Mouse (Mus musculus) CH12.LX (cell line): ENCODE data around the gene Sfta2. TPM values are rescaled to one million over a fixed set of nuclear protein-coding genes. Genes with fewer than 3 reads are reported as not detected.

ENCODE experiments used
- DNase-seq: peaks from one replicate; pipeline ENCODE4 v3.0.0-alpha.2; 2013; ENCODE audit errors: extremely low read depth
- H3K27ac ChIP-seq: 2 replicates; pipeline ENCODE4 v1.5.1; 2012; ENCODE audit warnings: low read depth, mild to moderate bottlenecking, control low read depth, moderate library complexity; ENCODE audit not compliant: insufficient read depth
- H3K27me3 ChIP-seq: replicated peaks from 2 replicates; pipeline ENCODE3; 2012; ENCODE audit warnings: inconsistent platforms
- H3K36me3 ChIP-seq, 2 experiments: replicated peaks in 1 of 2; 2 replicates each; pipeline versions ENCODE3 to v1.6.1; 2012; ENCODE audit warnings: inconsistent platforms in 1 of 2, low read length in 1 of 2, mild to moderate bottlenecking in 1 of 2, mixed read lengths in 1 of 2, moderate library complexity in 1 of 2; ENCODE audit not compliant: control insufficient read depth in 1 of 2, insufficient read depth in 1 of 2
- H3K4me1 ChIP-seq, 2 experiments: 2 replicates each; pipeline ENCODE4 v1.6.1; 2012; ENCODE audit warnings: inconsistent platforms in 1 of 2, moderate library complexity in 1 of 2; ENCODE audit not compliant: insufficient read depth in 2 of 2, control insufficient read depth in 1 of 2
- H3K4me2 ChIP-seq: 2 replicates; pipeline ENCODE4 v1.6.1; 2012; ENCODE audit warnings: low read depth, mild to moderate bottlenecking, control low read depth; ENCODE audit not compliant: poor library complexity, insufficient read depth, severe bottlenecking
- H3K4me3 ChIP-seq, 3 experiments: fragments of 150-350 bp in 1 of 3; sonication (generic) in 1 of 3; replicated peaks in 1 of 3; 2 replicates each; pipeline versions ENCODE3 to v1.5.1; 2011 to 2012; ENCODE audit warnings: low read depth in 2 of 3, low read length in 2 of 3, mild to moderate bottlenecking in 2 of 3, moderate library complexity in 2 of 3, control low read depth in 1 of 3, improper control_type of control experiment in 1 of 3, inconsistent platforms in 1 of 3, mixed read lengths in 1 of 3; ENCODE audit not compliant: poor library complexity in 1 of 3
- H3K79me2 ChIP-seq: replicated peaks from 2 replicates; pipeline ENCODE4 v1.6.1; 2012; ENCODE audit warnings: mild to moderate bottlenecking, moderate library complexity; ENCODE audit not compliant: control insufficient read depth, poor library complexity, insufficient read depth, severe bottlenecking; ENCODE audit errors: extremely low read depth
- H3K9ac ChIP-seq: 2 replicates; pipeline ENCODE4 v1.6.1; 2012; ENCODE audit warnings: low read depth, mild to moderate bottlenecking, control low read depth, moderate library complexity; ENCODE audit not compliant: insufficient read depth
- H3K9me3 ChIP-seq: replicated peaks from 2 replicates; pipeline ENCODE3; 2012; ENCODE audit warnings: low read length, inconsistent platforms, mixed read lengths
- ELF1 ChIP-seq: IDR thresholded peaks from 2 replicates; pipeline ENCODE4 v1.6.1; 2014; ENCODE audit warnings: low read depth, mild to moderate bottlenecking, inconsistent platforms, low read length, improper control_type of control experiment
- GABPA ChIP-seq: IDR thresholded peaks from 2 replicates; pipeline ENCODE4 v1.6.1; 2012; ENCODE audit warnings: low read depth, low read length, improper control_type of control experiment, inconsistent platforms; ENCODE audit not compliant: insufficient replicate concordance
- HCFC1 ChIP-seq: IDR thresholded peaks from 2 replicates; pipeline ENCODE4 v1.6.1; 2012; ENCODE audit warnings: low read depth, mild to moderate bottlenecking, inconsistent platforms, low read length, improper control_type of control experiment
- IRF4 ChIP-seq: IDR thresholded peaks from 2 replicates; pipeline ENCODE4 v1.6.1; 2014; ENCODE audit warnings: low read depth, mild to moderate bottlenecking, inconsistent platforms, low read length, improper control_type of control experiment
- JUN ChIP-seq: IDR thresholded peaks from 2 replicates; pipeline ENCODE4 v1.6.1; 2011; ENCODE audit warnings: low read depth, mild to moderate bottlenecking, low read length, improper control_type of control experiment, moderate library complexity; ENCODE audit not compliant: insufficient read depth
- MAFK ChIP-seq: IDR thresholded peaks from 2 replicates; pipeline ENCODE4 v1.6.1; 2011; ENCODE audit warnings: low read length, improper control_type of control experiment; ENCODE audit not compliant: insufficient replicate concordance
- MAX ChIP-seq: IDR thresholded peaks from 2 replicates; pipeline ENCODE4 v1.6.1; 2011; ENCODE audit warnings: low read length, improper control_type of control experiment
- MYC ChIP-seq: IDR thresholded peaks from 2 replicates; pipeline ENCODE4 v1.6.1; 2011; ENCODE audit warnings: low read depth, mild to moderate bottlenecking, improper control_type of control experiment, low read length
- NELFE ChIP-seq: IDR thresholded peaks from 2 replicates; pipeline ENCODE4 v1.6.1; 2011; ENCODE audit warnings: low read depth, low read length, improper control_type of control experiment
- NRF1 ChIP-seq: IDR thresholded peaks from 2 replicates; pipeline ENCODE4 v1.6.1; 2014; ENCODE audit warnings: low read depth, mild to moderate bottlenecking, inconsistent platforms, low read length, improper control_type of control experiment, moderate library complexity
- POLR2A ChIP-seq: IDR thresholded peaks from 2 replicates; pipeline ENCODE4 v1.6.1; 2011; ENCODE audit warnings: low read depth, mild to moderate bottlenecking, improper control_type of control experiment, low read length
- POLR2AphosphoS2 ChIP-seq: IDR thresholded peaks from 2 replicates; pipeline ENCODE4 v1.6.1; 2011; ENCODE audit warnings: low read depth, low read length, improper control_type of control experiment
- RCOR1 ChIP-seq: conservative IDR thresholded peaks from 2 replicates; pipeline ENCODE4 v1.6.1; 2012; ENCODE audit warnings: low read depth, mild to moderate bottlenecking, inconsistent platforms, low read length, improper control_type of control experiment
- TBP ChIP-seq: conservative IDR thresholded peaks from 2 replicates; pipeline ENCODE4 v1.6.1; 2011; ENCODE audit warnings: low read depth, low read length, improper control_type of control experiment
- USF1 ChIP-seq: IDR thresholded peaks from 2 replicates; pipeline ENCODE4 v1.6.1; 2014; ENCODE audit warnings: low read depth, mild to moderate bottlenecking, inconsistent platforms, low read length, improper control_type of control experiment
- ZMIZ1 ChIP-seq: IDR thresholded peaks from 2 replicates; pipeline ENCODE4 v1.6.1; 2012; ENCODE audit warnings: low read depth, mild to moderate bottlenecking, inconsistent platforms, low read length, improper control_type of control experiment
- ZNF384 ChIP-seq: IDR thresholded peaks from 2 replicates; pipeline ENCODE4 v1.6.1; 2012; ENCODE audit warnings: low read depth, low read length, improper control_type of control experiment, inconsistent platforms
- dilution Hi-C: fragments of 300-500 bp; cut with MboI; formaldehyde crosslinking; loops from 2 replicates; pipeline ENCODE4 v1.14.3; 2020; ENCODE audit warnings: low sequenced_read_pairs; ENCODE audit not compliant: extremely low pct_unique_long_range_greater_than_20kb, extremely low pct_ligation_motif_present
- in situ Hi-C: fragments of 300-500 bp; cut with MboI; formaldehyde crosslinking; loops from 3 replicates; pipeline ENCODE4 v1.14.3; 2019; ENCODE audit warnings: low sequenced_read_pairs, low pct_ligation_motif_present, low pct_unique_long_range_greater_than_20kb, mixed read lengths
- polyA plus RNA-seq: library from polyadenylated mRNA; unstranded; fragments of >175 nt; gene quantifications from 2 replicates; pipeline ENCODE4 v1.2.1, GENCODE M21; 2012; ENCODE audit warnings: low read depth; ENCODE audit not compliant: insufficient read length
- total RNA-seq, 2 experiments: library from RNA; depleted of rRNA; stranded (reverse); fragments of 300-350 nt in 1 of 2; fragments of >200 nt in 1 of 2; gene quantifications; 2 replicates each; pipeline ENCODE4 v1.2.3; 2012 to 2014

Gene Sfta2
- total and polyA plus RNA-seq, 3 experiments = not detected

GRCm38 (mm10) chr17:35570836-35571235 is 30.5 kb upstream of the Sfta2 start:
- no peaks in the 10 kb centered on the region for H3K36me3 ChIP-seq
- H3K9me3 ChIP-seq = peaks cover 9% of the 10 kb centered on the region
- dilution Hi-C loops = no loop called here
- H3K27me3 ChIP-seq = peaks cover 24% of the 10 kb centered on the region
- in situ Hi-C loops = no loop called here
- H3K4me3 ChIP-seq = no peak overlapping the region
- DNase-seq = no peak
- peaks cover 0 to 7% of the 10 kb centered on the region in 2 experiments; a peak in 2 of 4 replicates for H3K4me1 ChIP-seq
- H3K4me2 ChIP-seq = no peak overlapping the region
- TF ChIP-seq ELF1 (no peak), POLR2AphosphoS2 (no peak), POLR2A (no peak), RCOR1 (no peak), NRF1 (no peak), ZMIZ1 (no peak), IRF4 (no peak), GABPA (no peak), ZNF384 (no peak), HCFC1 (no peak), JUN (no peak), TBP (no peak), NELFE (no peak)
- TF ChIP-seq, all 38 proteins: peak for 0
- H3K27ac ChIP-seq = no peak overlapping the region
- H3K79me2 ChIP-seq = no peaks in the 10 kb centered on the region
- no peak overlapping the region for H3K9ac ChIP-seq

GRCm38 (mm10) chr17:35571477-35571876 is 29.9 kb upstream of the Sfta2 start:
- peaks cover 0 to 8% of the 10 kb centered on the region in 2 experiments; a peak in 2 of 4 replicates for H3K4me1 ChIP-seq
- DNase-seq = no peak
- H3K36me3 ChIP-seq = no peaks in the 10 kb centered on the region
- H3K4me2 ChIP-seq = no peak overlapping the region
- no peaks in the 10 kb centered on the region for H3K79me2 ChIP-seq
- TF ChIP-seq RCOR1 (no peak), GABPA (no peak), MYC (no peak), ZMIZ1 (no peak), MAX (no peak), USF1 (no peak), MAFK (no peak)
- TF ChIP-seq, all 38 proteins: peak for 0
- Histone ChIP-seq H3K4me3 (no peak overlapping the region), H3K9me3 (peaks cover 9% of the 10 kb centered on the region), H3K9ac (no peak overlapping the region), H3K27ac (no peak overlapping the region), H3K27me3 (peaks cover 21% of the 10 kb centered on the region)
- dilution Hi-C loops = no loop called here
- in situ Hi-C loops = no loop called here
